Mouse (Mus musculus) CH12.LX (cell line): ENCODE measurements around the gene Sbk3.

ENCODE experiments used
- CHD2 ChIP-seq: IDR thresholded peaks from 2 replicates; pipeline ENCODE4 v1.6.1; 2011; ENCODE audit warnings: low read length, improper control_type of control experiment
- CTCF ChIP-seq, 2 experiments: IDR thresholded peaks in 1 of 2; conservative IDR thresholded peaks in 1 of 2; 2 replicates each; pipeline ENCODE4 v1.5.1; 2011 to 2012; ENCODE audit warnings: low read depth in 2 of 2, low read length in 2 of 2, improper control_type of control experiment in 1 of 2, inconsistent platforms in 1 of 2, mild to moderate bottlenecking in 1 of 2, moderate library complexity in 1 of 2
- EP300 ChIP-seq: IDR thresholded peaks from 2 replicates; pipeline ENCODE4 v1.6.1; 2011; ENCODE audit warnings: low read length, improper control_type of control experiment
- GABPA ChIP-seq: IDR thresholded peaks from 2 replicates; pipeline ENCODE4 v1.6.1; 2012; ENCODE audit warnings: low read depth, low read length, improper control_type of control experiment, inconsistent platforms; ENCODE audit not compliant: insufficient replicate concordance
- JUN ChIP-seq: IDR thresholded peaks from 2 replicates; pipeline ENCODE4 v1.6.1; 2011; ENCODE audit warnings: low read depth, mild to moderate bottlenecking, low read length, improper control_type of control experiment, moderate library complexity; ENCODE audit not compliant: insufficient read depth
- MAX ChIP-seq: IDR thresholded peaks from 2 replicates; pipeline ENCODE4 v1.6.1; 2011; ENCODE audit warnings: low read length, improper control_type of control experiment
- MAZ ChIP-seq: IDR thresholded peaks from 2 replicates; pipeline ENCODE4 v1.6.1; 2012; ENCODE audit warnings: low read depth, mild to moderate bottlenecking, inconsistent platforms, low read length, improper control_type of control experiment, moderate library complexity
- MYC ChIP-seq: IDR thresholded peaks from 2 replicates; pipeline ENCODE4 v1.6.1; 2011; ENCODE audit warnings: low read depth, mild to moderate bottlenecking, improper control_type of control experiment, low read length
- NELFE ChIP-seq: IDR thresholded peaks from 2 replicates; pipeline ENCODE4 v1.6.1; 2011; ENCODE audit warnings: low read depth, low read length, improper control_type of control experiment
- NRF1 ChIP-seq: IDR thresholded peaks from 2 replicates; pipeline ENCODE4 v1.6.1; 2014; ENCODE audit warnings: low read depth, mild to moderate bottlenecking, inconsistent platforms, low read length, improper control_type of control experiment, moderate library complexity
- POLR2A ChIP-seq: IDR thresholded peaks from 2 replicates; pipeline ENCODE4 v1.6.1; 2011; ENCODE audit warnings: low read depth, mild to moderate bottlenecking, improper control_type of control experiment, low read length
- SIN3A ChIP-seq: IDR thresholded peaks from 2 replicates; pipeline ENCODE4 v1.6.1; 2012; ENCODE audit warnings: low read length, improper control_type of control experiment, inconsistent platforms
- USF2 ChIP-seq: conservative IDR thresholded peaks from 2 replicates; pipeline ENCODE4 v1.6.1; 2011; ENCODE audit warnings: low read depth, low read length, improper control_type of control experiment
- ZC3H11A ChIP-seq: IDR thresholded peaks from 2 replicates; pipeline ENCODE4 v1.6.1; 2012; ENCODE audit warnings: low read depth, mild to moderate bottlenecking, inconsistent platforms, low read length, improper control_type of control experiment

DNA sequence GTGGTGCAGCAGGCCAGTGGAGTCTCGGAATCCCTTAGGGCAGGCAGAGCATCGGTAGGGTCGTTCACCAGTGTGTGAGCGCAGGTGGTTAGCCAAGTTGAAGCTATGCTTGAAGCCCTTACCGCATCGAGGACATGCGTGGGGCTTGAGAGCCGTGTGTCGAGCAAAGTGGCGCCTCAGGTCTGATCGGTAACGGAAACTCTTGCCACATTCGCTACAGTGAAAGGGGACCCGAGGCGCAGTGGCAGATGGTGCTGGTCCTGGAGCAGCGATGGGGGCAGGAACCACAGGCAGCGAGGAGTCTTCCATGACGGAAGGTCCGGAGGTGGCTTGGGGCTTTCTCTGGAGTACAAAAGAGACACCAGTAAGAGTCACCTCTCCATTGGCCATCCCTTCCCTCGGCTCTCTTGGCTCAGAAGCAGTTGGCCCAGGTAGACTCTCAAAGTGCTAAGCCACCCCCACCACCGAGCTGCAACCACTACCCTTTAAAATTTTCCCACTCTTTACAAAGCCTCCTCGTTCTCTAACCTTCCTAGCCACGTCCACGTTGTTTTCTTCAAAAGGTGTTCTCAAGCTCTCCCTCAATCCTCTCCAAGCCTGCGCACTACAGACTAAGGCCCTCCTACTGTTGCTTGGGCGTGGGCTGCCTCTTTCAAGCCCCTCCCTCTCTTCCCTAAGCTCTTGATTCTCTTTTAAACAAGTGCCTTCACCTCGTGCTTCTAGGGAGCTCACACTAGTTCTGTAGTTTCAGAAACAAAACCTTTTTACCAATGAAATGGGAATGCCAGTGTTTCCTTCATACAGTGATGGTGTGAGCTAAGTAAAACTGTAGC, 41.9 kb upstream of the Sbk3 start:
- no peak for TF ChIP-seq MYC
- TF ChIP-seq CTCF (conservative IDR thresholded peaks at IDR 0.05 in 1 of 2, IDR thresholded peaks at IDR 0.05 in 1 of 2; ENCODE audit: low read depth in 2 of 2, low read length in 2 of 2): no peak
- no peak for TF ChIP-seq SIN3A
- TF ChIP-seq ZC3H11A: no peak
- no peak for TF ChIP-seq GABPA
- TF ChIP-seq POLR2A: peak; percentile 53
- no peak for TF ChIP-seq EP300
- no peak for TF ChIP-seq JUN
- no peak for TF ChIP-seq MAX
- TF ChIP-seq MAZ: no peak
- TF ChIP-seq NRF1: peak; percentile 45; the same call in 1 of the 2 replicates
- TF ChIP-seq NELFE: no peak
- TF ChIP-seq USF2: no peak
- TF ChIP-seq CHD2: no peak
